Mouse (Mus musculus) ES-E14 (cell line): ENCODE data around the gene Fam3b.

Source experiments
- CHD2 ChIP-seq: IDR thresholded peaks from 2 replicates; pipeline ENCODE4 v1.6.1; 2014; ENCODE audit warnings: mild to moderate bottlenecking, low read depth, low read length, inconsistent platforms
- HCFC1 ChIP-seq: IDR thresholded peaks from 2 replicates; pipeline ENCODE4 v1.6.1; 2012; ENCODE audit warnings: low read length, inconsistent platforms, borderline replicate concordance; ENCODE audit not compliant: insufficient read depth
- MAFK ChIP-seq: IDR thresholded peaks from 2 replicates; pipeline ENCODE4 v1.6.1; 2014; ENCODE audit warnings: mild to moderate bottlenecking, low read depth, low read length, inconsistent platforms; ENCODE audit not compliant: insufficient read depth
- ZC3H11A ChIP-seq: IDR thresholded peaks from 2 replicates; pipeline ENCODE4 v1.6.1; 2012; ENCODE audit warnings: low read depth, mild to moderate bottlenecking, inconsistent platforms, low read length, borderline replicate concordance
- ZNF384 ChIP-seq: IDR thresholded peaks from 2 replicates; pipeline ENCODE4 v1.6.1; 2012; ENCODE audit warnings: low read depth, low read length, inconsistent platforms

DNA sequence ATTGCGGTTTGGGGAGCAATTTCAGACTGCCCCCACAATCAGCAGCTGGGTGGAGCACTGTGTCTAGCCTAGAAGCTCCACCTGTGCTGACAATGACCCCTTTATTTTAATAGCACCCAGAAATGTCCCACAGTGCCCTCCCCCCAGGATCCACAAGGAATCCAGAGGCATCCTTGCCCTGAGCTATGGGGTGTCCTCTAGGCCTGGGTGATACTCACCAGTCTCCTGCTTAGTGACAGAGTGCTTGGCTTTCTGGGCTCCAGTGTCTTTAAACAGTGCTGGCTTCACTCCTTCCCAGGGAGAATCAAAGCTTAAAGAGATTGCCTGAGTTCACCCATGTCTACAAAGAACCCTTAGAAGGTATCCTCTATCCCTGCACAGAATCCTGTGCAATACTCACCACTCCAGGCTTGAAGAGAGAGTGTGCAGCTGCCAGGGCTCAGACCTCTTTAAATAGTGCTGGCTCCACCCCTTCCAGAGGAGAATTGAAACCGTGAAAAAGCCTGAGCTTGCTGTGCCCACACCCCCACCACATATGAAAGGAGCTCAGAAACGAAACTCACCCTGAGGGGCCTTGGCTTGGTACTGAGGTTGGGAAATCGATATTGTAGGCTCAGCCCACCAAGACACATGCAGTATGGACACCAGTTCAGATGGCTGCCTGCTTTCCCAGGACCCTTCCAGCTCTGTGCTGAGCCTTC lies 52.0 kb downstream of the Fam3b start, which contains the start of gene Mx1:
- TF ChIP-seq ZNF384 (no peak), ZC3H11A (no peak), MAFK (no peak), HCFC1 (no peak), CHD2 (no peak)
